Mouse (Mus musculus) NIH3T3 (cell line): ENCODE data around the gene Lemd2.

Source experiments
- DNase-seq: peaks from one replicate; pipeline ENCODE4 v3.0.0-alpha.2; 2012; ENCODE audit warnings: low read depth

Lemd2 gene

DNA sequence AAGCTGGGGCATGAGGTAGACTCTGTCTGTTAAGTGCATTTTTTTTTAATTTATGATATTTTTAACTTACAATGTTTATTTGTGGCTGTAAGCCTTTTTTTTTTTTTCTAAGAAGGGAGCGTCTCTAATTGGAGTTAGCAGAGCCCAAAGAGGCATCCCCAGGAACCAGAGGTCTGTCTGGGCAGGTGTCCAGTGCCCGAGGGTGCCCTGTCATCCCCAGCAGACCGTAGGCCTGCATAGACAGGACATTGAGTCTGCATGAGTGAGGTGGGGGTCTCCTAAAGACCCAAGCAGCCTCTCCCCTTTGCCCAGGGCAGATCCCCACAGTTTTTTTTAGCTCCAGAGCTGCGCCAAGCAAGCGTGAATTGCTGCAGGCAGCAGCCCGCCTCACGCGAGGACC is 48.5 kb downstream of the Lemd2 start:
- no peak for DNase-seq

DNA sequence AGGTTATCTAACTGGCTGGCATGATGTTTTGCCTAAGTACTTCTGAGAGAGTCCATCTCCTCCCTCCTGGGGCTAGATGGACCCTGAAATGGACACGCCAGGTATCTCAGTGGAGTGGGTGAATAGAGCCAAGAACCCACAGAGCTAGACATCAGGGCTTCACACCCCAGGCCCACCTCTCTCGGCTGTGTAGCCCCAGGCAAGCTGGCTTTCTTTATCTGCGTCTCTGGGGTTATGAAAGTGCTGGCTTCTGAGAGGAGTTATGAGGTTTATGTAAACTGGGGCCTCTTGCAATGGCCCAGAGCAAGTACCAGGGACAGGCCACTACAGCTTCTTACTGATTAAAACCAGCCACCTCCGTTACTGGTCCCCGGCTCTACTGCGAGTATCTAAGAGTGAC is 49.4 kb downstream of the Lemd2 start:
- DNase-seq = no peak

DNA sequence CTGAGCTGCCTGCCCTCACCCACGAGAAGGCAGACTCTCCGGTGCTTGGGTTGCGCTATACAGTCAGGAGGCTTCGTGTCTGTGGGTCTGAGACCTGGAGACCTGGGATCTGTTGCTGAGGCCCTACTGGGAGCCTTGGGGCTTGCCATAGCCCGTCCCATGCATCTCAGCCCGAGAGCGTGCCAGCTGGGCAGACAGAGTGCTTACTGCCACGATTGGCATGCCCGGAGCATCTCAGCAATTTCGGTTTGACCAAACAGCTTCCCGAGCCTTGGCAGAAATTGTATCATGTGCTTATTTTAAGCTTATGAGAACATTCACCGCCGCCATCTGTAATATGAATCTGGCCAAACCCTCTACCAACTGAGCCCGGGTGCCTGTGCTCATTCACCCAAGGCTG is 50.0 kb downstream of the Lemd2 start:
- DNase-seq = peak; percentile 55

DNA sequence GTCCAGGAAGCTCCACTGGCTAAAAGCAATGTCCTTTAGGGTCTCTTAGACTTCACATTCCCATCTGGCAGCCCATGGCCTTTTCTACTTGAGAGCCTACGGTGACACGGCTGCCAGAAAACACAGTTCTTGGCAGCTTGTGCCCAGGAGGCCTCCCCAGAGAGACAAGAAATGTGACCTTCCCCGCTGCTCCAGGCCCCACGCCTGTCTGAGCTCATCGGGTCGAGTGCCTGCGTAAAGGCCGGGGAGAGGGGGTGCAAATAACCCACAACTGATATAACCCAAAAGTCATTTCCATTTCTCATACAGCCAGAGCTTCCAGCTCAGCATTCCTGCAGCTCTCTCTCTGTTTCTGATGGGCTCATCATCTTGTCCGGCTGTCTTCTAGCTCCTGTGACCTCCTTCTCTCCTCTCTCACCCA is 50.5 kb downstream of the Lemd2 start:
- peak; percentile 77 for DNase-seq

DNA sequence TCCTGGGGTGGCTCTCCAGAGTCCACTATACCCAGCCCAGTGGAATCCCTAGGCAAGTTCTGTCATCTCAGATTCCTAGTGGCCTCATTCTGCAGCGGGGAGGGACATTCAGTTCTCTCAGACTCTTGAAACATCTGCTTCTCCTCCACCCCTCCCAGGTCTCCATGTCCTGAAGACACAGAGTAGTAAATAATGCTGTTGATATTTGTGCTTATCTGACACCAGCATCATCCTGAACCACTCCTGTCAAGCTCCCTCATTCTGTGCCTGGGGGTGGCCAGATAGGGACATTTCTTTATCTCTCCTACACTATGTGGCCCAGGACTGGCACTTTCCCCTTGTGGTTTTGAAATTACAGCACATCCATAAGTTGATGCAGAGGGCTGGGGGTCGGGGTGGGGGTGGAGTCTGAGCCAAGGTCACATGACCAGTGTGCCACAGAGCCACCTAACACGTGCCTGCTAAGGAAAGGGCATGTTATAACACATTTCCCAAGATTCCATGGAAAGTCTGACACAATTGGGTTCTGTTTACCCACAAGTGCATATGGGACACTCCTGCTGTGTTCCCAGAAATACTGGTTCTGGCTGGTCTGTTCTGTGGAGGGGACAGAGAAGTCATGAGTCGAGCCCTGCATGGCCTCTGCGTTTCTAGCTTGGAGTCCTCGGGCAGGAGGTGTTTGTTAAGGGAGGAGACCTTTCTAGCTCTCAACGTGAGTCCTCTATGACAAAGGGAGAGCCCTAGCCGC is 51.1 kb downstream of the Lemd2 start:
- no peak for DNase-seq

DNA sequence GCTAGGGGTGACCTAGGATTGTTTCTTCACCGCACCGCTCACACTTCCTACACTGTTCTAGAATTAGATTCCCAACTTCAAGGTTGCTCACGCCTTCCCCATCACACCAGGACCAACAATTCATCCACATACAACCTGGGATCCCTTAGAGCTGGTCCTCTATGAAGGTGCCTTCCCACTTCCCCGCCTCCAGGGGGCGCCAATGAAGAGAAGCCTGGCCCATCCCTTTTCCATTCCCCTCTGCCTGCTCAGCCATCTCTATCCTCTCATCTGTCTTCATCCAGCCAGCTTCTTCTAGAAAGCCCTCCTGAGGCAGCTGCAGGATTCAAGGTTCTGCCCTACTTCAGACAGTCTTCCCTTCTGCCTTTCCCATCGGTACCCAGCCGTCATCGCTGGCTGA is 52.9 kb downstream of the Lemd2 start:
- DNase-seq = peak; percentile 60

DNA sequence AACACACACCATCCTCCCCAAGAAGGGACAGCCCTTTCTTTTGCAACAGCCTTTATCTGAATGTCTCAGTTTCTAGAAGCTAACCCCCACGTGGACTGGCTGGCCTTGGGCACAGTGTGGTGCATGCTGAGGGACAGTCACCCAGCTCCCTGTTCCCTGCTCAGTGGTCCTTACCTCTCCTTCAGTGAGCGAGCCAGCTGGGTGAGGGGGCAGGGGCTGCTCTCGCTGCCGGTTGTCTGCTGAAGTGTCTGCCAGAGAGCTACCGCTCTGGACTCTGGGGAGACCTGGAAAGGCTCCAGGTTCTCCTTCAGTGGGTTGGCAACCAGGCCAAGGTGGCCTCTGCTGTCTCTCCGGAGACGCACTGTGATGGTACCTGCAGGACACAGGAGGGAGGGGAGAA is 53.4 kb downstream of the Lemd2 start:
- DNase-seq = no peak

DNA sequence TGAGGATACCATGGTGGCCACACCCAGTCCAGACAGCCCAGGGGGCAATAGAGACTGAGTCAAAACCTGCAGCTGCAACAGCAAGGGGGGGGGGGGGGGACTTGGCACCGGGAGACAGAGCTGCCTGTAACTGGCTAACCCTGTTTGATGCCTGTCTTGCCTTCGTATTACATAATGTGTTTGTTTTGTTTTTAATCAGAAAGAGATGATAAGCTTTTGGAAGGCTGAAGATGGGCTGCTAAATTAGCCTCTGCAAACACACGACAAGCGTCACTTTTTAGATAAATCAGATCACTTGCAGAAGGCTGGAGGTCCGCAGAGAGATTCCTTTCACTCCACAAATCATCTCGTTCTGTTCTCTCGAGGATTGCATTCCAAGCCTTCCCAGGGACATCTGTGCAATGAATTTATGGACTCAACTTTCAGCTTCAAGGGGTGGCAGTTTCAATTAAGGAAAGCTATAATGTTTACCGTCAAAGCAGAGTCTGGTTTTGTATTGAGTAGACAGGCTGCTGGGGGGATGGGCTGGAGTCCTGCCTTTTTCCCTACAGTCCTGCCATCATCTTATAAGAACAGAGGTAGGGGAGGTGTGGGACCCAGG is 57.8 kb downstream of the Lemd2 start:
- peak; percentile 66 for DNase-seq

DNA sequence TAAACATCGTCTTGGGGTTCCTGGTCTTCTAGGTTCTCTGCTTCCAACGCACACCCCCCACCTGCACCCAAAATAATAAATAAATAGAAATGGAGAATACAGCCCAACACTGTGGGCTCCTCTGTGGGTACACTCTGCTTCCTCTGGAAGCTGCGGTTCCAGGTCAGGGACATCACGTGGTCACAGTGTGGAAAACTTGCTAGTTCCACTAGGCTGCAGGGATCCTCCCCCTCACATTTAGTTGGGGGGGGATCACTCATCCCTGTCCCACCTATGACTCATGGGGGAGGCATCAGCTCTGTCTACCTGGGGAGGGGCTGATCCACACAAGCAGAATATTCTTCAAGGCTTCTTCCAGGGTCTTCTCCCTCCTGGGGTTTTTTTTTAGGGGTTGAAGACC is 60.1 kb downstream of the Lemd2 start:
- no peak for DNase-seq

DNA sequence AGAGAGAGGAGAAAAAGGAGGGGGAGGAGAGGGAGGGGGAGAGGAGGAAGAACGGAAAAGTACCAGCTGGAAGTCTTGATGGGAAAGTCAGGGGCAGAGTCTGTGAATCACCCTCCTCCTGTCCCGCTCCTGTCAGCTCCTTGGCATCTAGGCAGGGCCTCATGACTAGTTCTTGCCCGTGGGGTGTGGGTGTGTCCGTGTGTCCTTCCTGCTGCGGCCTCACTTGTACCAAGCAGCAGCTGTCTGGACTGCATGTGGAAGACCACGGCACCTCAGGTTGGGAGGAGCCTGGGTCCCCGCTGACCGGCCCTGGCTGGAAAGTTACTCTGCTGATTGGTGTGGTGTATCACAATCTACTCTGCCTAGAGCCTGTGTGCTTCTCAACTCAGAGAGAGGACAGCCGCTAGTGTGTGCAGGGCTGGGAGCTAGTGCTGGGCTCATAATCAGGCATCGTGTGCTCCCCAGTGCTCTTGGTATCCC is 62.3 kb downstream of the Lemd2 start:
- DNase-seq = peak; percentile 95

DNA sequence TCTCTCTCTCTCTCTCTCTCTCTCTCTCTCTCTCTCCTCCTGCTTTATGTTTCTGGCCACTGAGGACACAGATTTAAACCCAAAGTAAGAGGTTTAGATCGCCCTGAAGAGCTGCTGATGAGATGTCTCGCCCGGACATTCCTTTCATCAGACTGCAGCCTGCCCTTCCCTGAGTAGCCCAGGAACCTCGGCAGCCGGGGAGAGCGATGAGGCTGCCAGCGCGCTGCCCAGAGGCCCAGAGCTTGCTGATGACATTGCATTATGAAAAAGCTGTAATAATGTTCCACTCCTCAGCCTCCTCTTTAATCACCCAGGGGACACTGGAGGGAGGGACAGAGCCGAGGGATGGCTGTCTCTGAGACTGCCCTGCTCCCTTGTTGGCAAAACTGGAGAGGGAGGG is 64.0 kb downstream of the Lemd2 start:
- peak; percentile 65 for DNase-seq
